Mouse (Mus musculus): ENCODE data around the gene Smarca5. TPM values are rescaled to one million over a fixed set of nuclear protein-coding genes. Genes with fewer than 3 reads are reported as not detected.

Smarca5 gene
- total RNA-seq, 2 experiments from 2014 or later = 28.2 to 32.6 TPM

DNA sequence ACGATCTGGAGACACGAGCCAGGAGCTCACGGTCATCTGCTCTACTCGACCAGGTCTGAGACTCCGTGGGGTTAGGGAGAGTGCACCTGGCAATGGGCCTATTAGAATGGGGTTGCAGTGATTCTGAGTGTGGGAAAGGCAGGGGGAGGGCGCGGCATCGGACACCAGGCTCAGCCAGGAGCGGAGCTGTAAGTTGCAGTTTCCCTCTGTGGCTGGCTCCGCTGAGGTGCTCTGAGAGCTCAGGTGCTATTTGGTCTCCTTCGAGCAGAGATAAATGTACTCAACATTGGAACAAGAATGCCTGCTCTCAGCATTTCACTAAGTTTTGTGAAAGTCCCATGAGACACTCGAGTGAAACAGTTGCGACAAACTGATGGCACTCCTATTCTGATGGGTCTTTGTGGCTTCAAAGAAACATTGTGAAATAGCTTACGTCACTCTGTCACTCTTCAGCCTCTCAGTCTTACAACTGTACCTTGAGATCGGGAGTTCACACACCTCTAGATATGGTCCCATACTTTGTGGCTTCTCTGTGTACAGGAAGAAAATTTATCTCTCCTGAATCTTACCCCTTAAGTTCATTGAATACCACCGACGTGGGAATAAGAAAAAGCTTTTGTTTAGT lies 69.9 kb downstream of the Smarca5 start:
- no peak for DNase-seq (ENCODE audit: low spot score)

DNA sequence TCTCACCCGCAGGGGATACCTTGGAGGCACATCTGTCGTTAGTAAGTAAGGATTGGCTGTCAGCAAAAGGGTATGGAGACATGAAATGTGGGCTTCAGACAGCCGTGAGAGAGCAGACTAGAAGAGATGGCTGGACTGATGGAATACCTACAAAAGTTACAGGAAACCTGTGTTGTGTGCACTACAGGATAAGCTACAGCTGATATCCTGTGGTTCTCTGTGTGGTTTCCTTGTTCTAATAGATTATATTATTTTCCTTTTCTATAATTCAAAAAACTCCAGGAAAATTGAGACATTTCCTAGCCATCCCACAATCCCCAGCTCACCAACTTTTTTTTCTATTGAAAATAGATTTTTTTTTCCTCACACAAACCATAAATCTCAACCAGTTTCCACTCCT lies 75.8 kb downstream of the Smarca5 start:
- no peak for DNase-seq (ENCODE audit: low spot score)

DNA sequence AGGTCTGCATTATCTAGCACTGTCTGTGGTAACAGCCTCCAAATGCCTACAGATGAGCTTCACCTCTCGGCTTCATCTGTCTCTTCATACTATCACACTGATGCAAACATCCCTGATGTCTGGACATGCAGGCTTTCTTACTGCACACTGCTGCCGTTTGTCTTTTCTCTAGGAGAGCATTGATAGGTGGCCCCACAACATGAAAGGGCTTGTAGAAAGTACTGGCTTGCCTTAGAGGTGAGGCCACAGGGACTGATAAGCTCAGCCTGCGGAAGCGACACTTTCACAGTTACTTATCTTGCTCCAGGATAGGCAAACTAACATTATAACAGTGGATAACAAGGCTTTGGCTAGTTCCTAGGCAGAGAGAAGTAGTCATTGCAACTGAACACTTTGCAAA lies 78.2 kb downstream of the Smarca5 start:
- DNase-seq (ENCODE audit: low spot score) = no peak

DNA sequence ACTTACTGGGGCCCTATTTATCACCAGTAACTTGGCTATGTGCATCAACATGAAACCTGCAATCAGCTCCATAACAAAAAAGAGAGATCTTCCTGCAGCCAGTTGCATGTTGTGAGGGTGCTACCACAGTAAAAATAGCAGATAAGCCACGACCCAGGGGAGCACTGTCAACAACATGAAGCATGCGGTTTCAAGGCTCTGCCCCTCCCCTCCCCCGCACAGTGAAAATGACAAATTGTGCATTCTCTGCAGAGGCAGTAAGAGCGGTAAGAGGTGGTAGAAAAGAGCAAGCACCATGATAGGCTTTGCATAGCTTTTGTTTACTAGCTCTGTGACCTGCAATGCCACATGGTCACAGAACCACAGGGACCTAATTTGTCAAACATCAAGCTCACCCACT lies 81.7 kb downstream of the Smarca5 start:
- DNase-seq (ENCODE audit: low spot score) = no peak

Other genes starting within 250 kb of the Smarca5 start
- gene Gypa, start 245.7 kb downstream of the Smarca5 start, total RNA-seq (2021) = not detected
- not detected for gene Frem3, start 128.4 kb downstream of the Smarca5 start, total RNA-seq (2021)
- 10 to 100 TPM; 10.6 to 11.9 TPM for gene Gab1, start 141.0 kb upstream of the Smarca5 start, total RNA-seq (2021)

All from gastrocnemius, adult 18-20 months (tissue).